Mouse (Mus musculus): ENCODE results near the gene Acer3. TPM values are rescaled to one million over a fixed set of nuclear protein-coding genes. Genes with fewer than 3 reads are reported as not detected.

Acer3 gene
- total and polyA plus RNA-seq, 2 experiments from 2014 or later = 18.1 to 26.8 TPM

- no peak overlapping the region for H3K4me2 ChIP-seq (ENCODE audit: low read depth, low read length)
- 84% methylated on average over 5 of the region's 5 CpGs for WGBS
- no peak for ATAC-seq
Measured at GRCm38 (mm10) chr7:98340343-98340742, 19.3 kb upstream of the Acer3 start.

GRCm38 (mm10) chr7:98333987-98334386, 13.0 kb upstream of the Acer3 start:
- DNase-seq (ENCODE audit: low spot score) (no peak), ATAC-seq (no peak)
- Histone ChIP-seq H3K9ac (replicated peaks; ENCODE audit: low read length) (no peak overlapping the region), H3K4me3 (ENCODE audit: low read length) (no peak overlapping the region), H3K4me1 (ENCODE audit: insufficient read depth, low read length) (no peaks in the 10 kb centered on the region), H3K27me3 (ENCODE audit: insufficient read depth, low read length) (no peaks in the 10 kb centered on the region), H3K27ac (no peak overlapping the region), H3K9me3 (ENCODE audit: low read length) (no peaks in the 10 kb centered on the region), H3K36me3 (ENCODE audit: insufficient read depth, low read length) (no peaks in the 10 kb centered on the region), H3K4me2 (ENCODE audit: low read depth, low read length) (no peak overlapping the region)
- no peak for TF ChIP-seq CTCF (IDR thresholded peaks at IDR 0.05; ENCODE audit: low read depth)
- WGBS = 69% methylated on average over 3 of the region's 3 CpGs

More at GRCm38 (mm10) chr7:98340343-98340742, 19.3 kb upstream of the Acer3 start:
- no peaks in the 10 kb centered on the region for H3K9me3 ChIP-seq (ENCODE audit: low read length)
- no peak overlapping the region for H3K9ac ChIP-seq (replicated peaks; ENCODE audit: low read length)
- no peaks in the 10 kb centered on the region for H3K36me3 ChIP-seq (ENCODE audit: insufficient read depth, low read length)
- no peak overlapping the region for H3K4me3 ChIP-seq (ENCODE audit: low read length)
- H3K27me3 ChIP-seq (ENCODE audit: insufficient read depth, low read length) = peaks cover 6% of the 10 kb centered on the region; the same call in 1 of the 2 replicates
- no peak overlapping the region for H3K27ac ChIP-seq
- H3K4me1 ChIP-seq (ENCODE audit: insufficient read depth, low read length) = no peaks in the 10 kb centered on the region
- no peak for DNase-seq (ENCODE audit: low spot score)
- TF ChIP-seq CTCF (IDR thresholded peaks at IDR 0.05; ENCODE audit: low read depth) = no peak

DNA sequence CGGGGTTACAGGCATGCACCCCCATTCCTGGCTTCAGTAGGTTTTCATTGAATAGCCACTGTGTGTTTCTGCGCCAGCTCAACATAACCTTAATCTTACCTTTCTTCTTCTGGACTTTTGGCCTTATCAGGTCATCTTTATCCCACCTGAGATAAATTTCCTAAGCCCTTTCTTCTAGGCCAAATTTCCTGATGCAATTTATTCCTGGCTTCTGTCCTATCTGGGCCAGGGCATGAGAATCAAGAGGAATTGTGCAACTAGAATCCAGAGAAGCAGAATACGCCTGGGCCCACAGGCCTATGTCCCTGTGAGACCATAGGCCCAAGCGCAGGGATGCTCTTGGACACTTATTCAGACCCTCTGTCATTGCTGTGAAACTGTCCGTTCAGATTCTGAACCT, 12.5 kb upstream of the Acer3 start:
- Histone ChIP-seq H3K36me3 (ENCODE audit: insufficient read depth, low read length) (no peaks in the 10 kb centered on the region), H3K4me1 (ENCODE audit: insufficient read depth, low read length) (no peaks in the 10 kb centered on the region), H3K9me3 (ENCODE audit: low read length) (no peaks in the 10 kb centered on the region), H3K27ac (no peak overlapping the region), H3K27me3 (ENCODE audit: insufficient read depth, low read length) (no peaks in the 10 kb centered on the region), H3K4me3 (ENCODE audit: low read length) (no peak overlapping the region), H3K4me2 (ENCODE audit: low read depth, low read length) (no peak overlapping the region), H3K9ac (replicated peaks; ENCODE audit: low read length) (no peak overlapping the region)
- DNase-seq (ENCODE audit: low spot score) (no peak), ATAC-seq (no peak)
- no peak for TF ChIP-seq CTCF (IDR thresholded peaks at IDR 0.05; ENCODE audit: low read depth)
- 92% methylated on average over 5 of the region's 5 CpGs for WGBS

DNA sequence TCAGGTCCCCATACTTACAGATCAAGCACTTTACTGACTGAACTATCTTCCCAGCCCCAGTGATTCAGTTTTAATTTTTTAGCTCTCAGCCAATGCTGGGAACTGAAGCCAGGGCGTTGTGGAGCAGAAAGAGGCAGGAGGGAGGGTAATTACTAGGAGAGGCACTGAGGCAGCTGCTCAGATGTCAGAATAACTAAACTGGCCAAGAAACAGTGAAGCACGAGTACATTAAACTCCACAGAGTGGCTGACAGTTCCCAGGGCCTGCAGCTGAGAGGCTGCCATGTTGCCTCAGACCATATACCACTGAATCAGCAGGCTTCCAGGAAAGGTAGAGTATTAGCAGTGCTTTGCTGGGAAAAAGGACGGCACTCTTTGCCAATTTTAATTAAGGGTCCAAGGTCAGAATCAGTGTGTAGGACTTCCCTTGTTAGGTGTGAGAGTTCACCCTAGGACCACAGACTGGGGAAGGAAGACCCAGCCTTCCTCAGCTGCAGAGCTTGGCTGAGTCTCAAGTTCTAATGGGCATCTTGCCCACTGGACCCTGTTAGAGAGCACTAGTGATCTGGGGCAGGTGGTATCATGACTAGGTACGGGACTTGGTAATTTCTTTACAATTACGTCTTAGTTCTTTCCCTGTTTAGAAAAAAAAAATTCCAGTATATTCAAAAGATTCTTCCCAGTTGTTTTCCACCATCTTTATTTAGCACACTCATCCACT, 11.8 kb upstream of the Acer3 start:
- no peak overlapping the region for H3K4me2 ChIP-seq (ENCODE audit: low read depth, low read length)
- H3K27ac ChIP-seq = no peak overlapping the region
- TF ChIP-seq CTCF (IDR thresholded peaks at IDR 0.05; ENCODE audit: low read depth) = no peak
- ATAC-seq = no peak
- DNase-seq (ENCODE audit: low spot score) = no peak
- no peaks in the 10 kb centered on the region for H3K9me3 ChIP-seq (ENCODE audit: low read length)
- 44% methylated on average over 5 of the region's 5 CpGs for WGBS
- no peak overlapping the region for H3K9ac ChIP-seq (replicated peaks; ENCODE audit: low read length)
- no peak overlapping the region for H3K4me3 ChIP-seq (ENCODE audit: low read length)
- H3K4me1 ChIP-seq (ENCODE audit: insufficient read depth, low read length) = no peaks in the 10 kb centered on the region
- no peaks in the 10 kb centered on the region for H3K36me3 ChIP-seq (ENCODE audit: insufficient read depth, low read length)
- H3K27me3 ChIP-seq (ENCODE audit: insufficient read depth, low read length) = no peaks in the 10 kb centered on the region

- H3K27ac ChIP-seq = no peak overlapping the region
- 75% methylated on average over 3 of the region's 3 CpGs for WGBS
- H3K36me3 ChIP-seq (ENCODE audit: insufficient read depth, low read length) = no peaks in the 10 kb centered on the region
- H3K4me3 ChIP-seq (ENCODE audit: low read length) = no peak overlapping the region
- no peaks in the 10 kb centered on the region for H3K4me1 ChIP-seq (ENCODE audit: insufficient read depth, low read length)
- DNase-seq (ENCODE audit: low spot score) (no peak), ATAC-seq (no peak)
- H3K9ac ChIP-seq (replicated peaks; ENCODE audit: low read length) = no peak overlapping the region
- TF ChIP-seq CTCF (IDR thresholded peaks at IDR 0.05; ENCODE audit: low read depth) = no peak
- H3K27me3 ChIP-seq (ENCODE audit: insufficient read depth, low read length) = no peaks in the 10 kb centered on the region
- no peaks in the 10 kb centered on the region for H3K9me3 ChIP-seq (ENCODE audit: low read length)
- no peak overlapping the region for H3K4me2 ChIP-seq (ENCODE audit: low read depth, low read length)
Measured at GRCm38 (mm10) chr7:98331932-98332331, 10.9 kb upstream of the Acer3 start.

DNA sequence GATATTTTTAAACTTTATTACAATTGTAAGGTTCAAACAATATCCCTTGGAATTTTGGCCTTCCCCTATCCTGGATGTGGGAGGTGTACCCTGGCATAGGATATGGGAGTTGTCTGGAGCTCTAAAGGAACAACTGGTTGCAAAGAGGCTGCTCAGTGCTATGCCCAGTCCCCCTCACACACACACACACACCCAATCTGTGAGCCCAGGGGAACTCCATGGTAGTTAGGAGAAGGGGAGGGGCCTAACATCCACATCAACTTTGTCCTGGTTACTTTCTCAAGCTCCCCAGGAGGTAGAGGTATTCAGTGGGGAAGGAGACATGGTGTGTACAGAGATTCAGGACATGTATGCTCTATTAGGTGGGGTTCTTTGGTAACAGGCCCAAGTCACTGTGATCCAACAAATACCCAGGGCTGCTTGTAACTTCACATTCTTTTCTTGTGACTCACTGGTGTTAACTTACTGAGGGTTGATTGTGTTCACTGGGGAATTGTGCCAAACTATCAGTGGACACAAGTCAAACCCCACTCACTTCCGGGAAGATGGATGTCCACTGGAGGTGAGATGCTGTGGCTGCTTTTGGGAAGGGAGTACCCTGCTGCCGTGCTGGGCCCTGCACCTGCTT, 9.5 kb upstream of the Acer3 start:
- Histone ChIP-seq H3K27ac (no peak overlapping the region), H3K4me3 (ENCODE audit: low read length) (no peak overlapping the region), H3K4me2 (ENCODE audit: low read depth, low read length) (no peak overlapping the region), H3K36me3 (ENCODE audit: insufficient read depth, low read length) (no peaks in the 10 kb centered on the region), H3K9me3 (ENCODE audit: low read length) (no peaks in the 10 kb centered on the region), H3K27me3 (ENCODE audit: insufficient read depth, low read length) (no peaks in the 10 kb centered on the region), H3K4me1 (ENCODE audit: insufficient read depth, low read length) (no peaks in the 10 kb centered on the region), H3K9ac (replicated peaks; ENCODE audit: low read length) (no peak overlapping the region)
- no peak for ATAC-seq
- 71% methylated on average over 2 of the region's 2 CpGs for WGBS
- no peak for TF ChIP-seq CTCF (IDR thresholded peaks at IDR 0.05; ENCODE audit: low read depth)
- no peak for DNase-seq (ENCODE audit: low spot score)

Measured in hindbrain, postnatal 0 days (tissue).